Mouse (Mus musculus): ENCODE results near the gene Hira. TPM values are rescaled to one million over a fixed set of nuclear protein-coding genes. Genes with fewer than 3 reads are reported as not detected.
"Not testable (repeated sequence)": the region's sequence is repeated elsewhere in the genome, so short reads cannot be mapped to it uniquely, and the experiment has no call there.

The Hira gene
- 53.8 TPM for polyA plus RNA-seq (2021)

- ChIA-PET POLR2A (interaction anchor here (0.6 to 1.4 kb wide), 4 partner anchors 9 to 1322 kb away, joined by 3 to 5 read pairs (median 3); partner anchors contain the start of genes 2510002D24Rik and Gm28539), CTCF (interaction anchor here (1.5 kb wide), 1 partner anchor 21 kb away, joined by 4 read pairs; no protein-coding TSS in a partner anchor)
- H3K27me3 ChIP-seq = no peaks in the 10 kb centered on the region
- DNase-seq (ENCODE audit: low read depth, low spot score) (peak; percentile 68), ATAC-seq (peak; percentile 91)
- TF ChIP-seq CTCF (IDR thresholded peaks at IDR 0.05) = no peak
- in situ Hi-C loops (cut with MboI; ENCODE audit: low pct_unique_long_range_greater_than_20kb) = no loop called here
These were observed at the start of gene Hira, which contains the start of gene Mrpl40 for GRCm38 (mm10) chr16:18876442-18877308. Hira (plus strand) TSS chr16:18877037. Mrpl40 (minus strand) TSS chr16:18876862.

- no peaks in the 10 kb centered on the region for H3K27me3 ChIP-seq
- ChIA-PET POLR2A (interaction anchor here (1.0 kb wide), 1 partner anchor 12 kb away, joined by 3 read pairs; no protein-coding TSS in a partner anchor), CTCF (interaction anchor here (1.6 kb wide), 1 partner anchor 11 kb away, joined by 3 read pairs; no protein-coding TSS in a partner anchor)
- no peak for TF ChIP-seq CTCF (IDR thresholded peaks at IDR 0.05)
- ATAC-seq = no peak
- no peak for DNase-seq (ENCODE audit: low read depth, low spot score)
- in situ Hi-C loops (cut with MboI; ENCODE audit: low pct_unique_long_range_greater_than_20kb) = no loop called here
These were observed 48.2 kb upstream of the Hira start for GRCm38 (mm10) chr16:18828630-18829029.

GRCm38 (mm10) chr16:18829102-18829501, 47.7 kb upstream of the Hira start:
- no peak for TF ChIP-seq CTCF (IDR thresholded peaks at IDR 0.05)
- ATAC-seq = no peak
- DNase-seq (ENCODE audit: low read depth, low spot score) = no peak
- ChIA-PET CTCF (interaction anchor here (1.6 kb wide), 1 partner anchor 11 kb away, joined by 3 read pairs; no protein-coding TSS in a partner anchor), POLR2A (interaction anchor here (1.0 kb wide), 1 partner anchor 13 kb away, joined by 3 read pairs; no protein-coding TSS in a partner anchor)
- no peaks in the 10 kb centered on the region for H3K27me3 ChIP-seq
- in situ Hi-C loops (cut with MboI; ENCODE audit: low pct_unique_long_range_greater_than_20kb) = no loop called here

GRCm38 (mm10) chr16:18833486-18833885, 43.4 kb upstream of the Hira start:
- DNase-seq (ENCODE audit: low read depth, low spot score) = no peak
- H3K27me3 ChIP-seq = no peaks in the 10 kb centered on the region
- no peak for ATAC-seq
- POLR2A ChIA-PET = no interaction called here
- in situ Hi-C loops (cut with MboI; ENCODE audit: low pct_unique_long_range_greater_than_20kb) = no loop called here
- no peak for TF ChIP-seq CTCF (IDR thresholded peaks at IDR 0.05)
- CTCF ChIA-PET = interaction anchor here (1.2 to 1.7 kb wide), 4 partner anchors 12 to 44 kb away, joined by 3 to 6 read pairs (median 3); no protein-coding TSS in a partner anchor

- in situ Hi-C loops (cut with MboI; ENCODE audit: low pct_unique_long_range_greater_than_20kb) = loop anchor here (5.0 kb wide), 1 partner anchor 81 kb away; no protein-coding TSS in a partner anchor
- ChIA-PET POLR2A (interaction anchor here (0.6 to 1.1 kb wide), 3 partner anchors 18 to 139 kb away, joined by 4 to 6 read pairs (median 5); partner anchors contain the start of gene Hira), CTCF (interaction anchor here (1.2 kb wide), 1 partner anchor 23 kb away, joined by 3 read pairs; no protein-coding TSS in a partner anchor)
- DNase-seq (ENCODE audit: low read depth, low spot score) (no peak), ATAC-seq (peak; percentile 4)
- no peaks in the 10 kb centered on the region for H3K27me3 ChIP-seq
- TF ChIP-seq CTCF (IDR thresholded peaks at IDR 0.05) = no peak
These were observed 40.8 kb upstream of the Hira start for GRCm38 (mm10) chr16:18836073-18836467.

- DNase-seq (ENCODE audit: low read depth, low spot score) (peak; percentile 76), ATAC-seq (peak; percentile 99)
- no peaks in the 10 kb centered on the region for H3K27me3 ChIP-seq
- CTCF ChIA-PET = interaction anchor here (1.2 kb wide), 1 partner anchor 23 kb away, joined by 3 read pairs; no protein-coding TSS in a partner anchor
- in situ Hi-C loops (cut with MboI; ENCODE audit: low pct_unique_long_range_greater_than_20kb) = loop anchor here (5.0 kb wide), 1 partner anchor 81 kb away; no protein-coding TSS in a partner anchor
- POLR2A ChIA-PET = interaction anchor here (1.1 kb wide), 1 partner anchor 41 kb away, joined by 5 read pairs; the partner anchor contains the start of gene Hira
- TF ChIP-seq CTCF (IDR thresholded peaks at IDR 0.05) = no peak
These were observed 40.2 kb upstream of the Hira start, which contains the start of the genes 2510002D24Rik and Gm28539 for GRCm38 (mm10) chr16:18836468-18837208. 2510002D24Rik (plus strand) TSS chr16:18836578. Gm28539 (plus strand) TSS chr16:18836584.

GRCm38 (mm10) chr16:18838346-18838745, 38.5 kb upstream of the Hira start:
- H3K27me3 ChIP-seq = no peaks in the 10 kb centered on the region
- DNase-seq (ENCODE audit: low read depth, low spot score) = no peak
- no peak for ATAC-seq
- CTCF ChIA-PET = no interaction called here
- POLR2A ChIA-PET = no interaction called here
- in situ Hi-C loops (cut with MboI; ENCODE audit: low pct_unique_long_range_greater_than_20kb) = loop anchor here (5.0 kb wide), 1 partner anchor 79 kb away; no protein-coding TSS in a partner anchor
- no peak for TF ChIP-seq CTCF (IDR thresholded peaks at IDR 0.05)

GRCm38 (mm10) chr16:18846301-18846820, 30.5 kb upstream of the Hira start:
- ChIA-PET POLR2A (no interaction called here), CTCF (no interaction called here)
- DNase-seq (ENCODE audit: low read depth, low spot score) = no peak
- no peaks in the 10 kb centered on the region for H3K27me3 ChIP-seq
- ATAC-seq = no peak
- no peak for TF ChIP-seq CTCF (IDR thresholded peaks at IDR 0.05)
- in situ Hi-C loops (cut with MboI; ENCODE audit: low pct_unique_long_range_greater_than_20kb) = no loop called here

GRCm38 (mm10) chr16:18849521-18850190, 27.2 kb upstream of the Hira start:
- CTCF ChIA-PET; in situ Hi-C loops (cut with MboI; ENCODE audit: low pct_unique_long_range_greater_than_20kb); DNase-seq (ENCODE audit: low read depth, low spot score); POLR2A ChIA-PET; H3K27me3 ChIP-seq; ATAC-seq: not testable (repeated sequence)

Data from Patski (cell line).